Mouse (Mus musculus): ENCODE results near the gene Necap2. TPM values are rescaled to one million over a fixed set of nuclear protein-coding genes. Genes with fewer than 3 reads are reported as not detected.

Necap2 gene
- polyA plus RNA-seq, 1 experiment = 29.4 TPM

DNA sequence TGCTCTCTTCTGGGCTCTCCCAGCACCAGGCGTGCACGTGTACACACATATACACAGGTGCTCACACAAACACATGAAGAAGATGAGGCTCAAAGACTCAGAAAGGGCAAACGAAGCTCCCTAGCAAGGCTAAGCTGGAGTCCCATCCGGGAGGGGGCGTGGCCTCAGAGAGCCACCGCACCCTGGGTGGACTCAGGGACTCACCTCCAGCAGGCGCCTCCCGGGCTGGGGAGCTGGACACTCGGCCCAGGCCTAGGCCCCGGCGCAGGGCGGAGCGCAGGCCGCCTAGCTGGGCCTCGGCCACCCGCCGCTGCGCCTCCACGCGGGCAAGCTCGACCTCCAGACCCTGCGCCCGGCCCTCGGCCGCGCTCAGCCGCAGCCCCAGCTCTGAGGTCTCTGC lies 53.2 kb downstream of the Necap2 start:
- Histone ChIP-seq H3K27ac (replicated peaks; ENCODE audit: low read depth, low read length) (no peak overlapping the region), H3K4me1 (ENCODE audit: control insufficient read depth, insufficient read depth, insufficient read length, low read length) (no peaks in the 10 kb centered on the region), H3K4me3 (ENCODE audit: insufficient read depth, low read depth, low read length) (no peak overlapping the region)

DNA sequence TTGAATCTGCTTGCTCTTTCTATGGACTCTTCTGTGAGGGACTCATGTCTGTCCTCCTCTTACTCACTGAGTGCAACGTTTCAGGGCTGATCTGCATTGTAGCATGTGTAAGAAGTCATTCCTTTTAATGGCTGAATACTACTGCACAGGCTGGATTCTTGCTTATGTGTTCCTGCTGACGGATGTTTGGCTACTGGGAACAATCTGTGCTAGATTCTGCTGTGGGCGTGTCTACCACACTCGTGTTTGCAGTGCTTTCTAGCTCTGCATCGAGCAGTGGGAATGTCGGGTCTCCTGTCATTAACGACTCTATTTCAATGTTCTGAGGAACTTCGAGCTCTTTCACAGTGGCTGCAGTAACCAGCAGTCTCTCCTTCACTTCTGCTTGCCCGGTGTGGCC lies 54.1 kb downstream of the Necap2 start:
- Histone ChIP-seq H3K4me3 (ENCODE audit: insufficient read depth, low read depth, low read length) (no peak overlapping the region), H3K27ac (replicated peaks; ENCODE audit: low read depth, low read length) (no peak overlapping the region), H3K4me1 (ENCODE audit: control insufficient read depth, insufficient read depth, insufficient read length, low read length) (no peaks in the 10 kb centered on the region)

DNA sequence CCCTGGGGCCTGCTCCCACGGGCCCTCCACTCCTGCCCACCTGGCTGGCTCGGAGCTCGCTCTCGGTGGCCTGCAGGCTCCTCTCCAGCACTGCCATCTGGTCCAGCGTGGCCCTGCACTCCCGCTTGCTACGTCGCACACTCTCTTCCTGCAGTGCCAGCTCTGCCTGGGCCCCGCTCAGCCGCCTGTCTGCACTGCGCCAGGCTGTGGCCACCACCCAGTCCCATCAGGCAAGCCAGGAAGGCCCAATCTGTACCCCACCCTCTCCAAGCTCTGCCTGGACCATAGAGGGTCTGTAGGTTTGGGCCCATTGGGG lies 56.6 kb downstream of the Necap2 start:
- Histone ChIP-seq H3K27ac (replicated peaks; ENCODE audit: low read depth, low read length) (no peak overlapping the region), H3K4me3 (ENCODE audit: insufficient read depth, low read depth, low read length) (no peak overlapping the region), H3K4me1 (ENCODE audit: control insufficient read depth, insufficient read depth, insufficient read length, low read length) (no peaks in the 10 kb centered on the region)

DNA sequence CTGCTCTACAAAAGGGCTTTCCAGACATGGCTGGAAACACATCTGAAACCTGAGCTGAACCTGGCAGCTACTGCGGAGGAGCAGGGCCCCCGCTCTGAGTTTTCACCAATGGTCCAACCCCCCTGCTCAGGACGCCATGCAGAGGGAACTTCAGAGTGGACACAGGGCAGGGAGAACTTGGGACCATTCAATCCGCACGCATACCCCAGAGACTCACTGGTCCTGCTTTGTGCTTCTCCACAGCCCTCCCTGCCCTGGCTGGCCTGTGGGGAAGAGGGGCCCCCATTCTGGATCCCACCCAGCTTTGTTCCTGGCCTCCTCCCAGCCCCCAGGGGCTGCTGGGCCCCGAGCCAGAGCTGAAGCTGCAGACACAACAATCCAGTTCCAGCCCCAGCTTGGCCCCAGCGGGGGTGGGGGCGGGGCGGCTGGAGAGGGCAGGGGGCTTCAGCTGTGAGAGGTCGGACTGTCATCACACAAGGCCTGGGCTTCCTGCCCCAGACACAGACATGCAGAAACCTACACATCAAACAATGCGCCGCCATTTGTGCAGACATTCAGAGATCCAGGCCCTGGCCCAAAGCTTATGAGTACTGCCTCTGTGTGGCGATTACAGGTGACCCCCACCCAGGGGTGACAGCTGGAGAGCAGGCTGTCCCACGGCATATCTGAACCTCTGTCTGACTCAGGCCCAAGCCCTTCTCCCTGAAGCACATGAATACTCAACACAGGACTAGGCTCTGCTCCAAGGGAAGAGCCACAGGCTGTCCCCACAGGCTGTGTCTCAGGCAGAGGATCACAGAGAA lies 57.1 kb downstream of the Necap2 start:
- Histone ChIP-seq H3K27ac (replicated peaks; ENCODE audit: low read depth, low read length) (no peak overlapping the region), H3K4me3 (ENCODE audit: insufficient read depth, low read depth, low read length) (no peak overlapping the region), H3K4me1 (ENCODE audit: control insufficient read depth, insufficient read depth, insufficient read length, low read length) (no peaks in the 10 kb centered on the region)

DNA sequence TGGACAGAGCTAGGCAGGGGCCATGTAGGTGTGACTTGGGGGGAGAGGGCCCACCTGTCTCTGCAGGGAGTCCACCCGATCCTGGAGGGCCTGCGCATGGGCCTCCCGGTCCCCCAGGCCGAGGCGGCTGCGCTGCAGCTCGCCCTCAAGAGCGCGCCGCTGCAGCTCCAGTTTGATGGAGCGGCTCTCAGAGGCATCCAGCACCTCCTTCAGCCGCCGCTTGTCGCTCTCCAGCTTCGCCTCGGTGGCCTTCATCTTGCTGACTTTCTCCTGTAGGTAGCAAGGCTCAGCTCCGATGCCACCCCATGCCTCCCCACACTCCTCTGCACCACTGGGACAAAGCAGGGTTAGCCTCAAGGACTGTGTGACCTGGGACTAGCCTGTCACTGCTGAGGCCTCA lies 57.9 kb downstream of the Necap2 start:
- Histone ChIP-seq H3K4me3 (ENCODE audit: insufficient read depth, low read depth, low read length) (no peak overlapping the region), H3K27ac (replicated peaks; ENCODE audit: low read depth, low read length) (no peak overlapping the region), H3K4me1 (ENCODE audit: control insufficient read depth, insufficient read depth, insufficient read length, low read length) (no peaks in the 10 kb centered on the region)

DNA sequence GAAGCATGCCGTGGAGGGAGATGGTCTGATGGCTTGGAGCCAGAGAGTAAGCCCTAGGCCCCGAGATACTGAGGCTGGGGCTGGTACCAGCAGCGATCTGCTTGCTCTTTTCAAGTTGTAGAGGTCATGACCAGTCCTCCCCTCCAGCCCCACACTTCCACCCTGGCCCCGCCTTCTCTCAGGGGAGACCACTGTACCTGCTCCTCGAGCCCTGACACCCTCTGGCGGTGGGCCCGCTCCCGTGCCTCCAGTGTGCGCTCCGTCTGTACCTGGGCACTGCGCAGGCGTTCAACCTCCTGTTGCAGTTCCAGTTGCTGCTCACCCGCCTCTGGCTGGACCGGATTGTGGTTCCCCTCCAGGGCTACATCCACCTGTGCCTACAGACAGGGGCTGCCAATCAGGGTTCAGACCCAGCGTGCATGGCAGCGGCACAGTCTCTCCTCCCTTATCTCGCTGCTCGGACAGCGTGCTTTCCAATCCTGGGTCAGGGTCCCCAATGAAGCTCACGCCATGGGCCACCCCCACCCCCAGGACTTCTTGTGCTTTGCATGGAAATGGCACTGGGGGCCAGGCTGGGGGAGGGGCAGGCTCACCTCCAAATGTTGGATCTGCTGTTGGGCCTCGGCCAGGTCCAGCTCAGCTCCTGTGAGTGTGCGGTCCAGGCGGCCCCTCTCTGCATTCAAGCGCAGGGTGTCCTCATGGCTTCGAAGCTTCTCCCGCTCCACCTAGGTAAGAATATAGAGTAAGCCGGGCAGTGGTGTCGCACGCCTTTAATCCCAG lies 60.3 kb downstream of the Necap2 start:
- no peaks in the 10 kb centered on the region for H3K4me1 ChIP-seq (ENCODE audit: control insufficient read depth, insufficient read depth, insufficient read length, low read length)
- H3K4me3 ChIP-seq (ENCODE audit: insufficient read depth, low read depth, low read length) = no peak overlapping the region
- no peak overlapping the region for H3K27ac ChIP-seq (replicated peaks; ENCODE audit: low read depth, low read length)

Other genes with a start within 250 kb of the Necap2 start
- not detected in 2 replicates for gene Padi1, start 232.6 kb downstream of the Necap2 start, polyA plus RNA-seq (2012; ENCODE audit: insufficient read depth, insufficient read length, missing spikeins)
- 1.6 and 2.5 TPM in 2 replicates for gene Padi2, start 172.0 kb downstream of the Necap2 start, polyA plus RNA-seq (2012; ENCODE audit: insufficient read depth, insufficient read length, missing spikeins)
- 2,044 and 2,390 TPM in 2 replicates for gene Sdhb, start 117.2 kb downstream of the Necap2 start, polyA plus RNA-seq (2012; ENCODE audit: insufficient read depth, insufficient read length, missing spikeins)
- gene Atp13a2, start 91.5 kb downstream of the Necap2 start, polyA plus RNA-seq (2012; ENCODE audit: insufficient read depth, insufficient read length, missing spikeins) = 6.7 and 6.8 TPM in 2 replicates
- 1.4 and 3.0 TPM in 2 replicates for gene Mfap2, start 67.9 kb downstream of the Necap2 start, polyA plus RNA-seq (2012; ENCODE audit: insufficient read depth, insufficient read length, missing spikeins)
- 1.4 and 3.2 TPM in 2 replicates for gene Crocc, start 17.8 kb downstream of the Necap2 start, polyA plus RNA-seq (2012; ENCODE audit: insufficient read depth, insufficient read length, missing spikeins)
- gene Spata21, start 10.0 kb upstream of the Necap2 start, polyA plus RNA-seq (2012; ENCODE audit: insufficient read depth, insufficient read length, missing spikeins) = not detected in 2 replicates
- gene Szrd1, start 61.4 kb upstream of the Necap2 start, polyA plus RNA-seq (2012; ENCODE audit: insufficient read depth, insufficient read length, missing spikeins) = 52.2 and 85.4 TPM in 2 replicates
- gene Fbxo42, start 69.6 kb upstream of the Necap2 start, polyA plus RNA-seq (2012; ENCODE audit: insufficient read depth, insufficient read length, missing spikeins) = 4.4 and 5.3 TPM in 2 replicates
- not detected in 2 replicates for gene Rsg1, start 135.6 kb upstream of the Necap2 start, polyA plus RNA-seq (2012; ENCODE audit: insufficient read depth, insufficient read length, missing spikeins)
- gene Arhgef19, start 161.1 kb upstream of the Necap2 start, polyA plus RNA-seq (2012; ENCODE audit: insufficient read depth, insufficient read length, missing spikeins) = 3.2 and 3.6 TPM in 2 replicates
- 1.6 and 1.7 TPM in 2 replicates for gene Epha2, start 222.9 kb upstream of the Necap2 start, polyA plus RNA-seq (2012; ENCODE audit: insufficient read depth, insufficient read length, missing spikeins)